ENCODE assay signal across 9 mouse cellular contexts in genomic region chr2:35832742-35833425, GRCm38 (mm10).
DNase-seq lines count a peak whose midpoint lies in the region; ATAC-seq lines count a peak whose summit lies in the region.
"Had no signal": no experiment of that assay in that cellular context is flagged by ENCODE, and none has a peak within 500 bp of the region (broad histone marks: within the 10 kb centered on the region; RNA-seq: fewer than 3 reads in every experiment).

No protein-coding gene starts in this region.

- H3K27me3 ChIP-seq in heart, embryonic 16.5 days (ENCODE audit: control insufficient read depth, insufficient read depth, low read length) = no peaks in the 10 kb centered on the region
- H3K27me3 ChIP-seq: embryonic facial prominence, embryonic 15.5 days had no signal

- DNase-seq in urinary bladder, postnatal 25 days (ENCODE audit: low spot score) = peak; percentile 22
- no peak for DNase-seq in urinary bladder, postnatal 4 days (ENCODE audit: low spot score in 2 of 2)
- peak; percentile 69 to 80 for DNase-seq in kidney, postnatal 4 days
- no peak for DNase-seq in adipocyte (ENCODE audit: low spot score)
- DNase-seq in layer of hippocampus, adult 8-10 months (ENCODE audit: low spot score in 2 of 2) = no peak
- no peak for DNase-seq in left cerebral cortex, postnatal 25 days (ENCODE audit: low spot score in 2 of 2)
- DNase-seq: thymus, adult 18-20 months had no signal

- H3K36me3 ChIP-seq in heart, embryonic 16.5 days (ENCODE audit: control insufficient read depth, insufficient read depth) = 0 out of 2 replicates have a peak, but pooled peaks cover 2% of the 10 kb centered on the region
- H3K36me3 ChIP-seq: embryonic facial prominence, embryonic 15.5 days had no signal

- peak overlapping the region; percentile 13; the same call in 1 of the 2 replicates for H3K4me2 ChIP-seq in heart, embryonic 16.5 days (ENCODE audit: low read depth, low read length)
- H3K4me2 ChIP-seq: embryonic facial prominence, embryonic 15.5 days had no signal

- intact Hi-C loops in left cerebral cortex, postnatal 25 days (cut with DNase I) = no loop called here

- peaks cover 16% of the 10 kb centered on the region for H3K4me1 ChIP-seq in heart, embryonic 16.5 days (ENCODE audit: control insufficient read depth, insufficient read depth, low read length)

- 14% methylated on average over 11 of the region's 11 CpGs for WGBS in heart, embryonic 16.5 days

- H3K27ac ChIP-seq in heart, embryonic 16.5 days (ENCODE audit: low read length) = peak overlapping the region; percentile 30; the same call in 1 of the 2 replicates
- H3K27ac ChIP-seq: embryonic facial prominence, embryonic 15.5 days had no signal

- H3K9ac ChIP-seq in heart, embryonic 16.5 days (ENCODE audit: low read length) = peak overlapping the region; percentile 16; the same call in 1 of the 2 replicates
- H3K9ac ChIP-seq: embryonic facial prominence, embryonic 15.5 days had no signal

- peaks cover 12% of the 10 kb centered on the region for H3K9me3 ChIP-seq in heart, embryonic 16.5 days (replicated peaks; ENCODE audit: control insufficient read depth, low read length)
- H3K9me3 ChIP-seq: embryonic facial prominence, embryonic 15.5 days had no signal

- no peak overlapping the region for H3K4me3 ChIP-seq in heart, embryonic 16.5 days (ENCODE audit: low read length)
- H3K4me3 ChIP-seq: embryonic facial prominence, embryonic 15.5 days had no signal

- peak; percentile 64 for ATAC-seq in heart, embryonic 16.5 days (replicated peaks; ENCODE audit: extremely low read depth, insufficient read depth, low FRiP score)

Comparison
In these comparisons a context has a peak if more than half of its experiments do, and no peak if none do; other contexts are left out.
1. DNase-seq: peak in urinary bladder, postnatal 25 days (single experiment) and kidney, postnatal 4 days (2 of 2); none in urinary bladder, postnatal 4 days (0 of 2), adipocyte (single experiment), layer of hippocampus, adult 8-10 months (0 of 2) and left cerebral cortex, postnatal 25 days (0 of 2).